Mouse (Mus musculus) kidney, adult 9 months (tissue): ENCODE measurements around the gene Mmp19.
A peak's percentile ranks its signal among the peaks of the same experiment; 100 is the strongest.

Source experiments
- DNase-seq: peaks from one replicate; pipeline ENCODE4 v3.0.0; 2022

Mmp19 gene

GRCm38 (mm10) chr10:128790398-128791124 lies at the start of gene Mmp19:
Gene Mmp19, plus strand, starts transcription at chr10:128790910.
- DNase-seq: no peak

- no peak for DNase-seq
Measured at GRCm38 (mm10) chr10:128742616-128743015, 48.1 kb upstream of the Mmp19 start.

- DNase-seq: peak; percentile 21
Measured at GRCm38 (mm10) chr10:128743235-128743634, 47.5 kb upstream of the Mmp19 start.

GRCm38 (mm10) chr10:128743791-128744191 lies 46.9 kb upstream of the Mmp19 start:
- DNase-seq: peak; percentile 71

- DNase-seq: peak; percentile 74
Measured at GRCm38 (mm10) chr10:128744211-128744610, 46.5 kb upstream of the Mmp19 start.

- peak; percentile 63 for DNase-seq
Measured at GRCm38 (mm10) chr10:128744680-128745601, 45.8 kb upstream of the Mmp19 start, which contains the start of gene Dgka. Gene Dgka, minus strand, starts transcription at chr10:128744855.

GRCm38 (mm10) chr10:128745946-128746613 lies 44.6 kb upstream of the Mmp19 start:
- DNase-seq: peak; percentile 22

- DNase-seq: no peak
Measured at GRCm38 (mm10) chr10:128746972-128747645, 43.6 kb upstream of the Mmp19 start.

GRCm38 (mm10) chr10:128747646-128748251 lies 43.0 kb upstream of the Mmp19 start, which contains the start of gene Pym1:
Gene Pym1, plus strand, starts transcription at chr10:128747889.
- DNase-seq: peak; percentile 94

GRCm38 (mm10) chr10:128748252-128748864 lies 42.4 kb upstream of the Mmp19 start:
- peak; percentile 80 for DNase-seq

GRCm38 (mm10) chr10:128772895-128773294 lies 17.8 kb upstream of the Mmp19 start:
- peak; percentile 24 for DNase-seq

GRCm38 (mm10) chr10:128773685-128774084 lies 17.0 kb upstream of the Mmp19 start:
- DNase-seq: no peak

- no peak for DNase-seq
Measured at GRCm38 (mm10) chr10:128778441-128778840, 12.3 kb upstream of the Mmp19 start.

GRCm38 (mm10) chr10:128779011-128779795 lies 11.5 kb upstream of the Mmp19 start:
- DNase-seq: peak; percentile 84

- DNase-seq: no peak
Measured at GRCm38 (mm10) chr10:128780200-128780599, 10.5 kb upstream of the Mmp19 start.

- no peak for DNase-seq
Measured at GRCm38 (mm10) chr10:128792041-128792440, 1.3 kb downstream of the Mmp19 start.

GRCm38 (mm10) chr10:128793258-128793657 lies 2.5 kb downstream of the Mmp19 start:
- DNase-seq: no peak

GRCm38 (mm10) chr10:128794391-128794790 lies 3.7 kb downstream of the Mmp19 start:
- DNase-seq: no peak

GRCm38 (mm10) chr10:128795581-128795980 lies 4.9 kb downstream of the Mmp19 start:
- no peak for DNase-seq

GRCm38 (mm10) chr10:128798676-128799075 lies 8.0 kb downstream of the Mmp19 start:
- no peak for DNase-seq
